Mouse (Mus musculus) subcutaneous adipose tissue, adult 2 months (tissue): ENCODE measurements around the gene Agmat. TPM values are rescaled to one million over a fixed set of nuclear protein-coding genes. Genes with fewer than 3 reads are reported as not detected.

Source experiments
- polyA plus RNA-seq: library from polyadenylated mRNA; depleted of rRNA; stranded (reverse); fragments of >200 nt; gene quantifications from 2 replicates; pipeline ENCODE4 v1.2.3, GENCODE M21; 2012; ENCODE audit warnings: low replicate concordance; rRNA removed

Agmat gene
- 0.19 TPM in 1 of 2 replicates, not detected in the other for polyA plus RNA-seq

DNA sequence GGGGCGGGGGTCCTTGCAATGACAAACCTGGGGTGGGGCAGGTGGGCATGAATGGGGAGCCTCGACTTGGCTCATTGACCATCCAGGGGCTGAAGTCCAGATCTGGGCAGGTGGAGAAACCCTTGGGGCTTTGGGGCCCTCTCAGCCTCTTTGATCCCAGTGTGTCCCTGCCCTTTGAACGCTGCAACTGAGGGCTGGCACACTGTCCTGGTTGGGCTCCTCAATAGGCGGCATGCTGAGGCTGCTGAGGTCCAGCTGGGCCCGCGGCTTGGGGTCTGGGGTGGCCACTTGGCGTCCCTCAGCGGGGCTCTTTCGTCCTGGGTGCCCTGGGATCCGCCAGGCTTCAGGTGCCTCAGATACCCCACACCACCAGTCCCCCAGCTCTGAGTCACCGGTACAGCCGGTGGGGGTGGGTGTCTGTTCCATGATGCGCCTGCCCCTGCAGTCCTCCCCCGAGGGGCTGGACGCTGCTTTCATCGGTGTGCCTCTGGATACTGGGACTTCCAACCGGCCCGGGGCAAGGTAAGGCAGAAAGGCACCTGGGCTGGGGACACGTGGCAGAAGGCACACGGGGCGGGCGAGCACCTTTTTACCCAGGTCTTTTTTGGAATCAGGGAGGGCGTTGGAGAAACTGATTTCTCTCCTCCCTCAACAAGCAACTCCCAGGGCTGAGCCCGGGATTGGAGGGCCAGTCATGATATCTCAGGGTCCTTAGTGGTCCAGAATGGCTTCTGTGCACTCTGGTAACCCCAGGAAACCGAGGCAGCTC, at the start of gene Agmat:
Agmat (plus strand) TSS at position 95 of the 769 bp plus-strand sequence.

DNA sequence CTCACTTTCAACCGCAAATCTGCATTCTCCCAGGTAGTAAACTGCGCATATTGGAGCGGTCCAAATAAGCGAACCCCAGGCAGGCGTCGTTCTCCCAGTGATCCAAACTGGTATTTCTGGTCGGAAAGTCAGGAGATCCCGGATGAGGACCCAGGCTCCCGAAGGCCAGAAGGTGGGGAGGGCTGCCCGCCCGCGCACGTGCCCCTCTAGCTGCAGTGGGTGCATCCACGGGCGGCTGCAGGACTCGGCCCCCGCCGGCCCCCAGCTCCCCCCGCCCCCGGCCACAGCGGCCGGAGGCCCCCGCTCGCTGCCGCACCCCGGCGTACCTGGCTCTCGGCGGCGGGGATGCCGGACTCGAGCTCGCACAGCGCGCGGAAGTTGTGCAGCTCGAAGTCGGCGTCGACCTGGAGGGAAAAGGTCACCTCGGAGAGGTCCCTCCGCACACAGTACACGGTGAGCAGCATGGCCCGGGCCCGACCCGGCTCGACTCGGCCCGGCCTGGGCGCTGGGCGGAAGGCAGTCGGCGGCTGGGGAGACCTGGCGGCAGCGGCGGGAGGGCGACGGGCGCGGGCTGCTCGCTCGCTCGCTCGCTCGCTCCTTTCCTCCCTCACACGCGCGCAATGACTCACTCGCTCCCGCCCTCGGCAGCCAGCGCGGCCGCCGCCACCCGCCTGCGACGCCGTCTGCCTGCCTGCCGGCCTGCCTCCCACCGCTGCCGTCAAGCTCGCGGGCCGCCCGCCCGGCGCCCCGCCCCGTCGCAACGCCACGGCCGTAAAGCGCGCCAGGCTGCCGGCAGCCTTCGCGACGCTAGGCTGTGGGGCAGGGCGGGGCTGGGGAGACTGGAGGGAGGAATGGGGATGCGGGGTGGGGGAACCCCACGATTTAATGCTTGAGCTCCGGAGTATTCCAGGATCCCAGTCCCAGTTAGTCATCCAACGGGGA, 23.5 kb upstream of the Agmat start, which contains the start of gene Ddi2:
Ddi2 (minus strand) TSS at position 689 of the 942 bp plus-strand sequence.

DNA sequence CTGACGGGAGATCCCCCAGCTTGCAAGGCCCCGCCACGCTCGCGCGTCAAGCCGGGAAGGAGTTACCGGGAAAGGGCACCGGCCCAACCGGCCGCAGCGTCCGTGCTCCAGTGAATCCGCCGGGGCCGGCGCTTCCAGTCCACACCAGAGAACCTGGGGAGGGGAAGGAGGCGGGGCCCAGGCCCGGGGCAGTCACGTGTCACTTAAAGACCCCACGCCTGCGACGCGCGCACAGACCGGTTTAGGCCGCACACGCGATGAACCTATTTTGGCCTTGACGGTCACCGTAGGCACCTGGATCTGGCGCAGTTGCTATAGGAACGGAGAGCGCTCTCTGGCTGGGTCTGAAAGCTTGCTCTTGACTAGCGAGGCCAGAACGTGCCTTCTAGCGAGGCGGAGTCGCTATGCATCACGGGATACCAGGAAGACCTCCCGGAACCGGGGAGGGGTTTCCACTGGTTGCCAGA, 44.1 kb downstream of the Agmat start, which contains the start of gene Dnajc16:
Dnajc16 (minus strand) TSS at position 408 of the 467 bp plus-strand sequence.

DNA sequence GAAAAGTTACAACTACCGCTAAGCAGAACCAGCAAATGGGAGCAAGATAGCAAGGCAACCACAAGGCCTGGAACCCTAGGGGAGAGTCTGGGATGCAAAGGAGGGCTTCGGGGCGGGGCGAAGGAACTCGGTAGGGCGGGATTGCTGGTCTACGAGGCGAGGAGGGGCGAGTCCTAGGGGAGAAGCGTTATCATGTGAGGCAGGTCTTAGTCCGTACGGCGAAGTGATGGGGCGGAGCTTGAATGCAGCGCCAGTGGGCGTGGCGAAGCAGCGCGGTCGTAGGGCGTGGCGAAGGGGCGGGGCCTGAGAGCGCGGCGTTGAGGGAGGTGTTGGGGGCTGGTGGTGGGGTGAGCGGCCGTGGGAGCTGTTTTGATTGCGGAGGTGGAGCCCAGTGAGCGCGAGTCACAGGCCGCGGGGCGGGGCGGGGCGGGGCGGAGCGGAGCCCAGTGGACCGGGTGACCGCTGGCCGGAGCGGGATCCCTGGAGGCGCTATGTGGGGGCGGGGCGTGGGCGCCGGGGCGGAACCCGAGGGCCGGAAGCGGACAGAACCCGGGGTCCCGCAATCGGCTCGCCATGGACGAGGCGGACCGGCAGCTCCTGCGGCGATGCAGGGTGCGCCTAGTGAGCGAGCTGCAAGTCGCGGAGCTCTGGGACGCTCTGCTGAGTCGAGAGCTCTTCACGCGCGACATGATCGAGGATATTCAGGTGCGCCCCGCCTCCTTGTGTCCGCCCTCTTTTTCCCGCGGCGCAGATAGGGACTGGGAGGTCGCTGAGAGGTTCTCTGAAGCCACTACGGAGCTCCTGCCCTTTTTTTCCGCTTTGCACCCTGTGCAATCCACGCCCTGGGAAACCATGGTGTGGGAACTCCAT, 47.0 kb downstream of the Agmat start, which contains the start of gene Casp9:
Casp9 (plus strand) TSS at position 331 of the 870 bp plus-strand sequence.

Other genes with a start within 250 kb of the Agmat start
- gene Spen, start 208.1 kb upstream of the Agmat start, polyA plus RNA-seq: 8.9 and 13.8 TPM in 2 replicates
- 20.7 and 65.4 TPM in 2 replicates for gene Fblim1, start 140.6 kb upstream of the Agmat start, polyA plus RNA-seq
- 0.46 and 0.86 TPM in 2 replicates for gene Tmem82, start 128.0 kb upstream of the Agmat start, polyA plus RNA-seq
- 1.8 and 3.0 TPM in 2 replicates for gene Slc25a34, start 122.9 kb upstream of the Agmat start, polyA plus RNA-seq
- gene Plekhm2, start 81.8 kb upstream of the Agmat start, polyA plus RNA-seq: 41.7 and 65.7 TPM in 2 replicates
- gene Rsc1a1, start 61.1 kb upstream of the Agmat start, polyA plus RNA-seq: 13.4 and 16.3 TPM in 2 replicates
- gene Ddi2, start 23.3 kb upstream of the Agmat start, polyA plus RNA-seq: 10.9 and 18.8 TPM in 2 replicates
- 11.2 and 13.9 TPM in 2 replicates for gene Dnajc16, start 44.3 kb downstream of the Agmat start, polyA plus RNA-seq
- 21.5 and 24.8 TPM in 2 replicates for gene Casp9, start 46.9 kb downstream of the Agmat start, polyA plus RNA-seq
- gene Cela2a, start 79.5 kb downstream of the Agmat start, polyA plus RNA-seq: 0.86 and 2.0 TPM in 2 replicates
- gene Ctrc, start 99.7 kb downstream of the Agmat start, polyA plus RNA-seq: 0.14 TPM in 1 of 2 replicates, not detected in the other
- gene Efhd2, start 128.2 kb downstream of the Agmat start, polyA plus RNA-seq: 47.2 and 70.3 TPM in 2 replicates